Mouse (Mus musculus) heart, postnatal 0 days (tissue): ENCODE data around the gene Rcor1.

Experiments
- CTCF ChIP-seq: IDR thresholded peaks from 2 replicates; pipeline ENCODE4 v1.5.1; 2016; ENCODE audit warnings: antibody characterized with exemption, control low read depth, low read depth
- EP300 ChIP-seq: IDR thresholded peaks from 2 replicates; pipeline ENCODE4 v1.6.1; 2016; ENCODE audit warnings: antibody characterized with exemption, low read depth

GRCm38 (mm10) chr12:111143509-111144063 lies 104.4 kb downstream of the Rcor1 start:
- TF ChIP-seq EP300 (no peak), CTCF (no peak)
